Mouse (Mus musculus): ENCODE data around the gene Trank1.

DNA sequence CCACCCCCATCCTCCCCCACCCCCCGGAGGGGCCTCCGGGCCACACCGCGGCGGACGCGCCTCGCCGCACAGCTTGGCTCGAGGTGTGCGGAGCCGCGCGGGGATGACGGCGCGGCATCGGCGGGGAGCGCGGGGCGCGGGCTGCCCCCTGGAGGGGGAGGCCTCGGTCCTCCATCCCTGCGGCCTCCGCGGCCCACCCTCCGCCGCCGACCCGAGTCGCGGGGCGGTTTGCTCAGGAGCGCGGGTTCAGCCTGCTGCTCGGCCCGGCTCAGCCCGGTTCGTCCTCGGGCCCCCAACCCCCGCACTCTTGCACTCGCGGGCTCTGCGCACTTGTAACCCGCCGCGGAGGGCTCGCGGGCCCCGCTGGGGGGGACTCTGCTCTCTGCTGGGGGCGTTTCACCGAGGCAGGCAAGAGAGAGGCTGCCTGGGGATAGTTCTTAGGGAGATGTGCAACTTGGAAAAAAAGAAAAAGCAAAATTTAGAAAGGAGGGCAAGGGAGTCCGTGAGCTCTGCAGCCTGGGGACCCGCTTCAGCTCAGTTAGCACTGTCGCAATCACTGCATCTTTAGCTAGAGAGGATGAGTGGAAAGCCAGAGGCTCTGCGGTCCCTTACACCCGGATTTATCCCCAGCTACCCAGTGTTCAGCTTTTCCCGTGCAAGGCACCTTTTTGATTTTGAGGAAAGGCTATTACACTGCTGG, 1.1 kb downstream of the Trank1 start:
- TF ChIP-seq CTCF (IDR thresholded peaks at IDR 0.05; ENCODE audit: borderline replicate concordance, extremely low read depth, insufficient read depth, insufficient read length), result no peak
- no peak for TF ChIP-seq POLR2A (IDR thresholded peaks at IDR 0.05; ENCODE audit: borderline replicate concordance, extremely low read depth, insufficient read depth, insufficient read length, poor library complexity, severe bottlenecking)
